ENCODE assay signal across 27 mouse cellular contexts in the genomic region with DNA sequence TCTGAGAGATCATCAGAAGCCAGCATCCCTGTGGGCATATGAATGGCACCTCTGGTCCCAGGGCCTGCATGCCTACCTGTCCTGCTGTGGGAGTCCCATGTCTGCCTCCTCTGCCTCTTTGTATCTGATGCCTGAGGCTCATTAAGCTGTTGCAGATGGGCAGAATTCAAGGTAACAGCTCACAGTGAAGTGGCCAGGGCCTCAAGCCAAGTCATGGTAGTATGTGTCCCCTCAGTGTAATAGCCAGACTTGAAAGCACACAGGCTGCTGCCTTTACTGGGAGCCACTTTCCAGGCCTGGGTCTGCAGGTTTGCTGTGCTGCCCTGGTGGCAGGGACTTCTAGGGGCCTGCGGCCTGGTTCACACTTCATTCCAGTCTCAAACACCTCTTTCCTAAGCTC.
"Had no signal": no experiment of that assay in that cellular context is flagged by ENCODE, and none has a peak within 500 bp of the region (broad histone marks: within the 10 kb centered on the region; RNA-seq: fewer than 3 reads in every experiment).

No protein-coding gene starts in this region.

- H3K4me2 ChIP-seq: heart, embryonic 12.5 days; hindbrain, embryonic 12.5 days; hindbrain, embryonic 14.5 days; intestine, embryonic 15.5 days; limb, embryonic 12.5 days; liver, embryonic 12.5 days; liver, embryonic 15.5 days had no signal

- H3K4me3 ChIP-seq: gastrocnemius, adult 2 months; heart, embryonic 10.5 days; heart, embryonic 12.5 days; hindbrain, embryonic 10.5 days; hindbrain, embryonic 12.5 days; intestine, embryonic 15.5 days; layer of hippocampus, adult 2 months; left cerebral cortex, adult 2 months; limb, embryonic 10.5 days; limb, embryonic 12.5 days; liver, embryonic 12.5 days; liver, embryonic 15.5 days had no signal

- H3K27ac ChIP-seq: gastrocnemius, adult 2 months; hindbrain, embryonic 10.5 days; hindbrain, embryonic 12.5 days; hindbrain, embryonic 14.5 days; intestine, embryonic 15.5 days; layer of hippocampus, adult 2 months; left cerebral cortex, adult 2 months; limb, embryonic 10.5 days; limb, embryonic 12.5 days; liver, embryonic 12.5 days; liver, embryonic 15.5 days had no signal

- DNase-seq: gastrocnemius, adult 2 months; gastrocnemius, postnatal 10 days; gastrocnemius, postnatal 25 days; heart, adult 18-20 months; heart, postnatal 10 days; heart, postnatal 4 days; kidney, adult 18-20 months; kidney, adult 8-10 months; kidney, postnatal 10 days; kidney, postnatal 25 days; kidney, postnatal 4 days; liver had no signal

- ATAC-seq: hindbrain, embryonic 16.5 days; inflammation-experienced regulatory T-cells, adult 6 months; intestine, embryonic 15.5 days; intestine, postnatal 0 days; liver, embryonic 12.5 days had no signal

- H3K4me1 ChIP-seq: hindbrain, embryonic 10.5 days; hindbrain, embryonic 12.5 days; intestine, embryonic 15.5 days; limb, embryonic 10.5 days; limb, embryonic 12.5 days; liver, embryonic 12.5 days; liver, embryonic 15.5 days had no signal

- H3K9me3 ChIP-seq: heart, embryonic 10.5 days; hindbrain, embryonic 10.5 days; hindbrain, embryonic 12.5 days; intestine, embryonic 15.5 days; limb, embryonic 10.5 days; limb, embryonic 12.5 days; liver, embryonic 12.5 days; liver, embryonic 15.5 days had no signal

- H3K9ac ChIP-seq: hindbrain, embryonic 12.5 days; hindbrain, embryonic 14.5 days; intestine, embryonic 15.5 days; limb, embryonic 12.5 days; liver, embryonic 12.5 days; liver, embryonic 15.5 days had no signal

- H3K27me3 ChIP-seq: heart, embryonic 12.5 days; hindbrain, embryonic 12.5 days; intestine, embryonic 15.5 days; limb, embryonic 12.5 days; liver, embryonic 12.5 days; liver, embryonic 15.5 days had no signal
